ENCODE assay signal across 17 mouse cellular contexts in the genomic region with DNA sequence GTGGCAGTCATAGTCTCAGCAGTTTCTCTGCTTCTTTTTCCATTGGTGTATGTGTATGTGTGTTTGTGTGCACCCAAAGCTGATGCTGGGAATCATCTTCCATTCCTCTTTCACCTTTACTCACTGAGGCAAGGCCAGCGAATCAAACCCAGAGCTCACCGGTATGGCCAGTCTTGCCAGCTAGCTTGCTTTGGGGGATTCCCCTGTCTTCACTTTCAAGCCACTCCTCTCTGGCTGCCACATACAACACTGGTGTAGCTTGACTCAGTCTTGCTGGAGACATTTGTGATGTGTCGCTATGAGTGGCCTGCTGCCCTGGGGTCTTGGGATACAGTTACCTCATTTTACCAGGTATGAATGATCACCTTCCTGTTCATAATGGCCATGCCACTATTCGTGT. TPM values are rescaled to one million over a fixed set of nuclear protein-coding genes. Genes with fewer than 3 reads are reported as not detected.
"Had no signal": no experiment of that assay in that cellular context is flagged by ENCODE, and none has a peak within 500 bp of the region (broad histone marks: within the 10 kb centered on the region; RNA-seq: fewer than 3 reads in every experiment).

No protein-coding gene starts in this region.

- H3K4me2 ChIP-seq: limb, embryonic 13.5 days; liver, embryonic 12.5 days; liver, embryonic 15.5 days; lung, embryonic 15.5 days; midbrain, embryonic 12.5 days; midbrain, embryonic 15.5 days; neural tube, embryonic 12.5 days; neural tube, embryonic 15.5 days had no signal

- H3K4me3 ChIP-seq: limb, embryonic 10.5 days; limb, embryonic 13.5 days; liver, embryonic 12.5 days; liver, embryonic 15.5 days; lung, embryonic 15.5 days; midbrain, embryonic 12.5 days; midbrain, embryonic 15.5 days; neural tube, embryonic 12.5 days; neural tube, embryonic 15.5 days had no signal

- H3K36me3 ChIP-seq: limb, embryonic 10.5 days; limb, embryonic 13.5 days; liver, embryonic 12.5 days; liver, embryonic 15.5 days; lung, embryonic 15.5 days; midbrain, embryonic 12.5 days; neural tube, embryonic 12.5 days had no signal

- H3K27me3 ChIP-seq: limb, embryonic 13.5 days; liver, embryonic 12.5 days; liver, embryonic 15.5 days; lung, embryonic 15.5 days; midbrain, embryonic 12.5 days; midbrain, embryonic 15.5 days; neural tube, embryonic 12.5 days; neural tube, embryonic 15.5 days had no signal

- H3K27ac ChIP-seq: limb, embryonic 10.5 days; limb, embryonic 13.5 days; liver, embryonic 12.5 days; liver, embryonic 15.5 days; lung, embryonic 15.5 days; macrophage; midbrain, embryonic 12.5 days; midbrain, embryonic 15.5 days; neural tube, embryonic 12.5 days; neural tube, embryonic 15.5 days had no signal

- H3K4me1 ChIP-seq: liver, embryonic 12.5 days; liver, embryonic 15.5 days; lung, embryonic 15.5 days had no signal

- H3K9ac ChIP-seq: limb, embryonic 13.5 days; liver, embryonic 12.5 days; liver, embryonic 15.5 days; lung, embryonic 15.5 days; midbrain, embryonic 12.5 days; midbrain, embryonic 15.5 days; neural tube, embryonic 12.5 days; neural tube, embryonic 15.5 days had no signal

- H3K9me3 ChIP-seq: limb, embryonic 10.5 days; limb, embryonic 13.5 days; liver, embryonic 12.5 days; liver, embryonic 15.5 days; lung, embryonic 15.5 days; midbrain, embryonic 12.5 days; midbrain, embryonic 15.5 days; neural tube, embryonic 12.5 days; neural tube, embryonic 15.5 days had no signal

- ATAC-seq: liver, embryonic 12.5 days; midbrain, embryonic 15.5 days had no signal

- DNase-seq: kidney, postnatal 4 days; liver; lung, adult 18-20 months; retina, postnatal 1 day; thymus, adult 18-20 months; thymus, postnatal 4 days had no signal

RNA-seq across cellular contexts. Expression of gene Dclk3, which starts 51.3 kb away (rescaled TPM):
- total RNA-seq: megakaryocyte, adult 5-6 weeks had no signal
- polyA plus RNA-seq: liver, embryonic 15.5 days; macrophage had no signal
